Mouse (Mus musculus) intestine, embryonic 14.5 days (tissue): Measurements from ENCODE around the gene 4930404N11Rik. TPM values are rescaled to one million over a fixed set of nuclear protein-coding genes. Genes with fewer than 3 reads are reported as not detected.
A peak's percentile ranks its signal among the peaks of the same experiment; 100 is the strongest.

ENCODE experiments used
- ATAC-seq: fragments of 200-750 bp; cut with Nextera tagmentation; replicated peaks from 2 replicates; pipeline ENCODE4 v1.8.0; 2017; ENCODE audit warnings: low read depth, moderate number of reproducible peaks, moderate TSS enrichment, moderate library complexity; ENCODE audit not compliant: low FRiP score, low TSS enrichment
- DNase-seq: peaks from one replicate; pipeline ENCODE4 v3.0.0-alpha.2; 2018; ENCODE audit warnings: low spot score
- H3K27ac ChIP-seq: fragments of 300-500 bp; sonication (generic); 2 replicates; pipeline ENCODE4 v1.5.1; 2014; ENCODE audit warnings: low read depth, mild to moderate bottlenecking, control low read depth
- H3K27me3 ChIP-seq: fragments of 300-500 bp; sonication (generic); replicated peaks from 2 replicates; pipeline ENCODE4 v1.6.1; 2014; ENCODE audit warnings: low read length, control low read depth; ENCODE audit not compliant: control insufficient read depth, insufficient read depth
- H3K36me3 ChIP-seq: fragments of 300-500 bp; sonication (generic); 2 replicates; pipeline ENCODE4 v1.6.1; 2014; ENCODE audit warnings: low read length, control low read depth; ENCODE audit not compliant: control insufficient read depth, insufficient read depth
- H3K4me1 ChIP-seq: fragments of 300-500 bp; sonication (generic); replicated peaks from 2 replicates; pipeline ENCODE4 v1.6.1; 2014; ENCODE audit warnings: low read length, control low read depth, mixed read lengths; ENCODE audit not compliant: control insufficient read depth, insufficient read depth
- H3K4me2 ChIP-seq: fragments of 300-500 bp; sonication (generic); 2 replicates; pipeline ENCODE4 v1.6.1; 2014; ENCODE audit warnings: low read length
- H3K4me3 ChIP-seq: fragments of 300-500 bp; sonication (generic); 2 replicates; pipeline ENCODE4 v1.5.1; 2014; ENCODE audit warnings: low read depth, low read length, control low read depth, mixed read lengths
- H3K9ac ChIP-seq: fragments of 300-500 bp; sonication (generic); 2 replicates; pipeline ENCODE4 v1.6.1; 2014; ENCODE audit warnings: mild to moderate bottlenecking, low read length
- H3K9me3 ChIP-seq: fragments of 300-500 bp; sonication (generic); 2 replicates; pipeline ENCODE4 v1.6.1; 2016; ENCODE audit warnings: low read length, control low read depth; ENCODE audit not compliant: control insufficient read depth
- WGBS: fragments of 180-500 bp; shearing (Covaris S2); extraction: QIAGEN DNeasy Blood & Tissue Kit; methylation state at CpG from one replicate; pipeline ENCODE4 v1.1.7; 2014; 5-methylcytosine and 5-hydroxymethylcytosine counted together
- polyA plus RNA-seq: library from polyadenylated mRNA; unstranded; fragments of >200 nt; fragmentation: Nextera tagmentation; extraction: Ambion mirVana; gene quantifications from 2 replicates; pipeline ENCODE4 v1.2.1, GENCODE M21; 2014

4930404N11Rik gene
- polyA plus RNA-seq, 1 experiment from 2014 or later, result 0.58 TPM

GRCm38 (mm10) chr10:81379183-81379553 lies 13.6 kb upstream of the 4930404N11Rik start:
- peak overlapping the region; percentile 58 for H3K4me2 ChIP-seq
- H3K27me3 ChIP-seq, result no peaks in the 10 kb centered on the region
- H3K4me1 ChIP-seq, result peaks cover 15% of the 10 kb centered on the region
- 56% methylated on average over 3 of the region's 3 CpGs for WGBS
- no peaks in the 10 kb centered on the region for H3K9me3 ChIP-seq
- DNase-seq, result no peak
- H3K27ac ChIP-seq, result peak overlapping the region; percentile 81
- H3K36me3 ChIP-seq, result peaks cover 14% of the 10 kb centered on the region
- peak overlapping the region; percentile 71 for H3K4me3 ChIP-seq
- ATAC-seq, result no peak
- H3K9ac ChIP-seq, result peak overlapping the region; percentile 53

- Histone ChIP-seq H3K36me3 (peaks cover 19% of the 10 kb centered on the region), H3K4me3 (peak overlapping the region; percentile 71), H3K4me1 (peaks cover 15% of the 10 kb centered on the region), H3K27me3 (no peaks in the 10 kb centered on the region), H3K27ac (peak overlapping the region; percentile 81), H3K4me2 (peak overlapping the region; percentile 58), H3K9me3 (no peaks in the 10 kb centered on the region), H3K9ac (peak overlapping the region; percentile 85)
- WGBS, result under 1% methylated on average over 46 of the region's 46 CpGs
- peak; percentile 92 for ATAC-seq
- DNase-seq, result peak; percentile 100
Observed at GRCm38 (mm10) chr10:81378553-81379182, 13.1 kb upstream of the 4930404N11Rik start.

GRCm38 (mm10) chr10:81377793-81378552 lies 12.4 kb upstream of the 4930404N11Rik start, which contains the start of gene Fzr1:
Gene Fzr1 (minus strand): TSS chr10:81378516.
- no peaks in the 10 kb centered on the region for H3K27me3 ChIP-seq
- H3K9ac ChIP-seq, result peak within 1 kb of the TSS; percentile 85
- H3K4me3 ChIP-seq, result peak within 1 kb of the TSS; percentile 71
- DNase-seq (peak; percentile 55), ATAC-seq (peak; percentile 64)
- peaks cover 26% of the 10 kb centered on the region for H3K36me3 ChIP-seq
- H3K4me2 ChIP-seq, result peak within 1 kb of the TSS; percentile 86
- H3K9me3 ChIP-seq, result no peaks in the 10 kb centered on the region
- peaks cover 15% of the 10 kb centered on the region for H3K4me1 ChIP-seq
- peak within 1 kb of the TSS; percentile 81 for H3K27ac ChIP-seq
- under 1% methylated on average over 56 of the region's 59 CpGs for WGBS

- 44% methylated on average over 2 of the region's 2 CpGs for WGBS
- ATAC-seq, result no peak
- H3K36me3 ChIP-seq, result peaks cover 32% of the 10 kb centered on the region
- H3K4me1 ChIP-seq, result peaks cover 15% of the 10 kb centered on the region
- peak overlapping the region; percentile 27; the same call in 1 of the 2 replicates for H3K27ac ChIP-seq
- DNase-seq, result no peak
- no peaks in the 10 kb centered on the region for H3K27me3 ChIP-seq
- peak overlapping the region; percentile 71 for H3K4me3 ChIP-seq
- no peaks in the 10 kb centered on the region for H3K9me3 ChIP-seq
- peak overlapping the region; percentile 85 for H3K9ac ChIP-seq
- H3K4me2 ChIP-seq, result peak overlapping the region; percentile 86
Observed at GRCm38 (mm10) chr10:81377362-81377664, 11.7 kb upstream of the 4930404N11Rik start.

- Histone ChIP-seq H3K36me3 (peaks cover 37% of the 10 kb centered on the region), H3K4me1 (peaks cover 15% of the 10 kb centered on the region), H3K27ac (peak overlapping the region; percentile 27; the same call in 1 of the 2 replicates), H3K4me3 (peak overlapping the region; percentile 71), H3K27me3 (no peaks in the 10 kb centered on the region), H3K9ac (peak overlapping the region; percentile 85), H3K4me2 (peak overlapping the region; percentile 86), H3K9me3 (no peaks in the 10 kb centered on the region)
- WGBS, result 38% methylated on average over 6 of the region's 6 CpGs
- DNase-seq (peak; percentile 55), ATAC-seq (no peak)
Observed at GRCm38 (mm10) chr10:81376561-81377361, 11.1 kb upstream of the 4930404N11Rik start.

GRCm38 (mm10) chr10:81375322-81375721 lies 9.7 kb upstream of the 4930404N11Rik start:
- peaks cover 15% of the 10 kb centered on the region for H3K4me1 ChIP-seq
- H3K9me3 ChIP-seq, result no peaks in the 10 kb centered on the region
- no peak overlapping the region for H3K4me3 ChIP-seq
- DNase-seq, result no peak
- H3K27ac ChIP-seq, result no peak overlapping the region
- no peak overlapping the region for H3K4me2 ChIP-seq
- no peaks in the 10 kb centered on the region for H3K27me3 ChIP-seq
- no peak for ATAC-seq
- H3K36me3 ChIP-seq, result peaks cover 51% of the 10 kb centered on the region
- 94% methylated on average over 10 of the region's 10 CpGs for WGBS
- no peak overlapping the region for H3K9ac ChIP-seq

GRCm38 (mm10) chr10:81367207-81367495 lies 1.5 kb upstream of the 4930404N11Rik start:
- Histone ChIP-seq H3K4me3 (no peak overlapping the region), H3K36me3 (peaks cover 59% of the 10 kb centered on the region), H3K9ac (no peak overlapping the region), H3K27me3 (peaks cover 29% of the 10 kb centered on the region), H3K4me2 (no peak overlapping the region), H3K27ac (no peak overlapping the region), H3K4me1 (peaks cover 19% of the 10 kb centered on the region), H3K9me3 (no peaks in the 10 kb centered on the region)
- no peak for ATAC-seq
- 82% methylated on average over 6 of the region's 6 CpGs for WGBS
- no peak for DNase-seq

- no peak overlapping the region for H3K9ac ChIP-seq
- DNase-seq (no peak), ATAC-seq (no peak)
- H3K27me3 ChIP-seq, result peaks cover 29% of the 10 kb centered on the region
- H3K4me1 ChIP-seq, result peaks cover 19% of the 10 kb centered on the region
- H3K9me3 ChIP-seq, result no peaks in the 10 kb centered on the region
- H3K27ac ChIP-seq, result no peak overlapping the region
- peaks cover 59% of the 10 kb centered on the region for H3K36me3 ChIP-seq
- H3K4me3 ChIP-seq, result no peak overlapping the region
- H3K4me2 ChIP-seq, result no peak overlapping the region
- WGBS, result 76% methylated on average over 6 of the region's 6 CpGs
Observed at GRCm38 (mm10) chr10:81366477-81367206, 1.0 kb upstream of the 4930404N11Rik start.
